Mouse (Mus musculus) heart, embryonic 14.5 days (tissue): ENCODE data around the gene F12. TPM values are rescaled to one million over a fixed set of nuclear protein-coding genes. Genes with fewer than 3 reads are reported as not detected.

Experiments used
- ATAC-seq: fragments of 200-750 bp; cut with Nextera tagmentation; 2 replicates; pipeline ENCODE4 v1.8.0; 2017; ENCODE audit warnings: low read depth, moderate TSS enrichment; ENCODE audit not compliant: insufficient number of reproducible peaks, insufficient read depth, low FRiP score
- H3K27ac ChIP-seq, 2 experiments: fragments of 200-500 bp in 1 of 2; fragments of 300-500 bp in 1 of 2; sonication (generic) in 1 of 2; replicated peaks in 1 of 2; 2 replicates each; pipeline ENCODE4 v1.5.1; 2012 to 2014; ENCODE audit warnings: low read depth in 2 of 2, low read length in 2 of 2, control low read depth in 1 of 2, mild to moderate bottlenecking in 1 of 2, mixed read lengths in 1 of 2; ENCODE audit not compliant: control insufficient read depth in 1 of 2, insufficient read depth in 1 of 2
- H3K27me3 ChIP-seq: fragments of 300-500 bp; sonication (generic); 2 replicates; pipeline ENCODE4 v1.6.1; 2014; ENCODE audit warnings: mild to moderate bottlenecking, low read length, control low read depth; ENCODE audit not compliant: control insufficient read depth, insufficient read depth
- H3K36me3 ChIP-seq: fragments of 300-500 bp; sonication (generic); 2 replicates; pipeline ENCODE4 v1.6.1; 2014; ENCODE audit warnings: mild to moderate bottlenecking, control low read depth, low read length, mixed read lengths; ENCODE audit not compliant: control insufficient read depth, insufficient read depth
- H3K4me1 ChIP-seq, 2 experiments: fragments of 200-500 bp in 1 of 2; fragments of 300-500 bp in 1 of 2; sonication (generic) in 1 of 2; 2 replicates each; pipeline ENCODE4 v1.6.1; 2012 to 2014; ENCODE audit warnings: low read length in 2 of 2, control low read depth in 1 of 2, mixed read lengths in 1 of 2; ENCODE audit not compliant: control insufficient read depth in 2 of 2, insufficient read depth in 2 of 2
- H3K4me2 ChIP-seq: fragments of 300-500 bp; sonication (generic); 2 replicates; pipeline ENCODE4 v1.6.1; 2014; ENCODE audit warnings: mild to moderate bottlenecking, low read length
- H3K4me3 ChIP-seq, 2 experiments: fragments of 200-500 bp in 1 of 2; fragments of 300-500 bp in 1 of 2; sonication (generic) in 1 of 2; 2 replicates each; pipeline ENCODE4 v1.5.1; 2012 to 2014; ENCODE audit warnings: low read length in 2 of 2, mild to moderate bottlenecking in 2 of 2, control low read depth in 1 of 2, low read depth in 1 of 2, moderate library complexity in 1 of 2; ENCODE audit not compliant: control insufficient read depth in 1 of 2, insufficient read depth in 1 of 2
- H3K9ac ChIP-seq: fragments of 300-500 bp; sonication (generic); 2 replicates; pipeline ENCODE4 v1.6.1; 2014; ENCODE audit warnings: mild to moderate bottlenecking, low read length
- H3K9me3 ChIP-seq: fragments of 300-500 bp; sonication (generic); 2 replicates; pipeline ENCODE4 v1.6.1; 2016; ENCODE audit warnings: low read length, control low read depth; ENCODE audit not compliant: control insufficient read depth
- WGBS: fragments of 180-500 bp; shearing (Covaris S2); extraction: QIAGEN DNeasy Blood & Tissue Kit; methylation state at CpG from one replicate; pipeline ENCODE4 v1.1.7; 2014; 5-methylcytosine and 5-hydroxymethylcytosine counted together
- polyA plus RNA-seq: library from polyadenylated mRNA; unstranded; fragments of >200 nt; fragmentation: Nextera tagmentation; extraction: Ambion mirVana; gene quantifications from 2 replicates; pipeline ENCODE4 v1.2.1, GENCODE M21; 2014

F12 gene
- polyA plus RNA-seq, 1 experiment from 2014 or later: not detected

GRCm38 (mm10) chr13:55398088-55398487, 28.5 kb downstream of the F12 start, which contains the start of gene Slc34a1:
Gene Slc34a1, plus strand, starts transcription at chr13:55398187.
- ATAC-seq: no peak
- no peak within 1 kb of the TSS for H3K9ac ChIP-seq
- no peak within 1 kb of the TSS for H3K27ac ChIP-seq
- H3K4me2 ChIP-seq: no peak within 1 kb of the TSS
- no peaks in the 10 kb centered on the region for H3K9me3 ChIP-seq
- H3K4me3 ChIP-seq: no peak within 1 kb of the TSS
- H3K36me3 ChIP-seq: no peaks in the 10 kb centered on the region
- 62% methylated on average over 1 of the region's 1 CpGs for WGBS
- peaks cover 34% of the 10 kb centered on the region for H3K27me3 ChIP-seq
- no peaks in the 10 kb centered on the region for H3K4me1 ChIP-seq

GRCm38 (mm10) chr13:55392933-55393332, 33.7 kb downstream of the F12 start:
- 65% methylated on average over 4 of the region's 4 CpGs for WGBS
- Histone ChIP-seq H3K27ac (no peak overlapping the region), H3K4me2 (no peak overlapping the region), H3K27me3 (0 out of 2 replicates have a peak, but pooled peaks cover 5% of the 10 kb centered on the region), H3K4me3 (no peak overlapping the region), H3K9me3 (no peaks in the 10 kb centered on the region), H3K9ac (no peak overlapping the region), H3K4me1 (no peaks in the 10 kb centered on the region), H3K36me3 (no peaks in the 10 kb centered on the region)
- no peak for ATAC-seq

GRCm38 (mm10) chr13:55391626-55392029, 35.0 kb downstream of the F12 start:
- WGBS: 69% methylated on average over 1 of the region's 1 CpGs
- no peak overlapping the region for H3K27ac ChIP-seq
- ATAC-seq: no peak
- 0 out of 2 replicates have a peak, but pooled peaks cover 5% of the 10 kb centered on the region for H3K27me3 ChIP-seq
- no peaks in the 10 kb centered on the region for H3K36me3 ChIP-seq
- H3K4me1 ChIP-seq: no peaks in the 10 kb centered on the region
- H3K4me3 ChIP-seq: no peak overlapping the region
- no peak overlapping the region for H3K4me2 ChIP-seq
- no peaks in the 10 kb centered on the region for H3K9me3 ChIP-seq
- no peak overlapping the region for H3K9ac ChIP-seq

GRCm38 (mm10) chr13:55390644-55391043, 35.9 kb downstream of the F12 start:
- Histone ChIP-seq H3K36me3 (no peaks in the 10 kb centered on the region), H3K4me2 (no peak overlapping the region), H3K27me3 (0 out of 2 replicates have a peak, but pooled peaks cover 5% of the 10 kb centered on the region), H3K4me3 (no peak overlapping the region), H3K27ac (no peak overlapping the region), H3K9me3 (no peaks in the 10 kb centered on the region), H3K9ac (no peak overlapping the region), H3K4me1 (no peaks in the 10 kb centered on the region)
- WGBS: 76% methylated on average over 3 of the region's 3 CpGs
- ATAC-seq: no peak

- Histone ChIP-seq H3K4me1 (no peaks in the 10 kb centered on the region; a peak in 1 of 4 replicates), H3K27me3 (peaks cover 53% of the 10 kb centered on the region)
These were observed 44.8 kb downstream of the F12 start for GRCm38 (mm10) chr13:55381790-55382189.

GRCm38 (mm10) chr13:55378907-55379580, 47.5 kb downstream of the F12 start:
- Histone ChIP-seq H3K4me2 (peak overlapping the region; percentile 25; the same call in 1 of the 2 replicates), H3K27ac (no peak overlapping the region), H3K9ac (no peak overlapping the region), H3K36me3 (no peaks in the 10 kb centered on the region), H3K4me3 (no peak overlapping the region; a peak in 1 of 4 replicates), H3K27me3 (peaks cover 66% of the 10 kb centered on the region), H3K4me1 (no peaks in the 10 kb centered on the region; a peak in 1 of 4 replicates), H3K9me3 (no peaks in the 10 kb centered on the region)
- WGBS: 3% methylated on average over 32 of the region's 32 CpGs
- no peak for ATAC-seq

More at GRCm38 (mm10) chr13:55381790-55382189, 44.8 kb downstream of the F12 start:
- no peak overlapping the region for H3K27ac ChIP-seq
- H3K9me3 ChIP-seq: no peaks in the 10 kb centered on the region
- H3K4me3 ChIP-seq: no peak overlapping the region
- H3K4me2 ChIP-seq: no peak overlapping the region
- WGBS: 72% methylated on average over 4 of the region's 4 CpGs
- H3K36me3 ChIP-seq: no peaks in the 10 kb centered on the region
- no peak for ATAC-seq
- H3K9ac ChIP-seq: no peak overlapping the region

- Histone ChIP-seq H3K9ac (no peak overlapping the region), H3K9me3 (no peaks in the 10 kb centered on the region), H3K4me3 (no peak overlapping the region), H3K4me2 (no peak overlapping the region), H3K27me3 (peaks cover 78% of the 10 kb centered on the region), H3K36me3 (no peaks in the 10 kb centered on the region), H3K4me1 (no peaks in the 10 kb centered on the region; a peak in 1 of 4 replicates), H3K27ac (no peak overlapping the region)
- 49% methylated on average over 2 of the region's 2 CpGs for WGBS
- ATAC-seq: no peak
These were observed 50.7 kb downstream of the F12 start for GRCm38 (mm10) chr13:55375877-55376276.
